ENCODE assay signal across 15 mouse cellular contexts in genomic region chr5:149716329-149716690, GRCm38 (mm10).
"Had no signal": no experiment of that assay in that cellular context is flagged by ENCODE, and none has a peak within 500 bp of the region (broad histone marks: within the 10 kb centered on the region; RNA-seq: fewer than 3 reads in every experiment).

No protein-coding gene starts in this region.

- H3K27me3 ChIP-seq: limb, embryonic 15.5 days; liver, embryonic 12.5 days; megakaryocyte, embryonic 14.5 days; neural tube, embryonic 13.5 days had no signal

- H3K36me3 ChIP-seq: limb, embryonic 15.5 days; neural tube, embryonic 13.5 days had no signal

- H3K9ac ChIP-seq: limb, embryonic 15.5 days; liver, embryonic 12.5 days; lung, embryonic 14.5 days; neural tube, embryonic 13.5 days had no signal

- H3K9me3 ChIP-seq: limb, embryonic 15.5 days; neural tube, embryonic 13.5 days had no signal

- ATAC-seq: liver, embryonic 12.5 days; midbrain, embryonic 16.5 days had no signal

- H3K4me2 ChIP-seq: limb, embryonic 15.5 days; liver, embryonic 12.5 days; lung, embryonic 14.5 days; midbrain, embryonic 11.5 days had no signal

- H3K4me3 ChIP-seq: limb, embryonic 15.5 days; liver, embryonic 12.5 days; megakaryocyte, embryonic 14.5 days; neural tube, embryonic 13.5 days had no signal

- DNase-seq: kidney, adult 9 months; kidney, postnatal 36 days; lung, embryonic 14.5 days; lung, postnatal 10 days; right cerebral cortex, adult 18-20 months; right cerebral cortex, postnatal 25 days; thymus, postnatal 36 days had no signal

- H3K27ac ChIP-seq: kidney, postnatal 0 days; limb, embryonic 15.5 days; liver, embryonic 12.5 days; macrophage; neural tube, embryonic 13.5 days had no signal

- H3K4me1 ChIP-seq: liver, embryonic 12.5 days; megakaryocyte, embryonic 14.5 days had no signal
